Mouse (Mus musculus) stomach, postnatal 0 days (tissue): ENCODE data around the gene Ubald2. TPM values are rescaled to one million over a fixed set of nuclear protein-coding genes. Genes with fewer than 3 reads are reported as not detected.
"Not testable (repeated sequence)": the region's sequence is repeated elsewhere in the genome, so short reads cannot be mapped to it uniquely, and the experiment has no call there.

Experiments used
- ATAC-seq: fragments of 200-750 bp; cut with Nextera tagmentation; 2 replicates; pipeline ENCODE4 v1.8.0; 2017; ENCODE audit not compliant: low FRiP score, low TSS enrichment
- DNase-seq: peaks from one replicate; pipeline ENCODE4 v3.0.0-alpha.2; 2016; ENCODE audit warnings: low spot score
- H3K27ac ChIP-seq: fragments of 300-500 bp; sonication (generic); replicated peaks from 2 replicates; pipeline ENCODE4 v1.5.1; 2014; ENCODE audit warnings: mild to moderate bottlenecking, control low read depth
- H3K27me3 ChIP-seq: fragments of 300-500 bp; sonication (generic); 2 replicates; pipeline ENCODE4 v1.6.1; 2014; ENCODE audit warnings: low read length; ENCODE audit not compliant: control insufficient read depth, insufficient read depth
- H3K36me3 ChIP-seq: fragments of 300-500 bp; sonication (generic); 2 replicates; pipeline ENCODE4 v1.6.1; 2014; ENCODE audit warnings: low read length, mixed read lengths; ENCODE audit not compliant: control insufficient read depth, insufficient read depth
- H3K4me1 ChIP-seq: fragments of 300-500 bp; sonication (generic); replicated peaks from 2 replicates; pipeline ENCODE4 v1.6.1; 2014; ENCODE audit warnings: antibody characterized with exemption; ENCODE audit not compliant: control insufficient read depth, insufficient read depth
- H3K4me2 ChIP-seq: fragments of 300-500 bp; sonication (generic); replicated peaks from 2 replicates; pipeline ENCODE4 v1.6.1; 2014; ENCODE audit warnings: low read depth, mild to moderate bottlenecking, control low read depth, moderate library complexity
- H3K4me3 ChIP-seq: fragments of 300-500 bp; sonication (generic); 2 replicates; pipeline ENCODE4 v1.5.1; 2014; ENCODE audit warnings: low read depth, low read length, control low read depth
- H3K9ac ChIP-seq: fragments of 300-500 bp; sonication (generic); 2 replicates; pipeline ENCODE4 v1.6.1; 2014; ENCODE audit warnings: mild to moderate bottlenecking, low read length, control low read depth, mixed read lengths
- H3K9me3 ChIP-seq: fragments of 300-500 bp; sonication (generic); 2 replicates; pipeline ENCODE4 v1.6.1; 2016; ENCODE audit warnings: low read length; ENCODE audit not compliant: control insufficient read depth
- CTCF ChIP-seq: IDR thresholded peaks from 2 replicates; pipeline ENCODE4 v1.5.1; 2016; ENCODE audit warnings: antibody characterized with exemption, low read depth, mild to moderate bottlenecking, moderate library complexity
- EP300 ChIP-seq: optimal IDR thresholded peaks from 2 replicates; pipeline ENCODE3; 2016; ENCODE audit warnings: antibody characterized with exemption
- WGBS: fragments of 180-500 bp; shearing (Covaris S2); extraction: QIAGEN DNeasy Blood & Tissue Kit; methylation state at CpG from one replicate; pipeline ENCODE4 v1.1.7; 2014; 5-methylcytosine and 5-hydroxymethylcytosine counted together
- polyA plus RNA-seq: library from polyadenylated mRNA; unstranded; fragments of >200 nt; fragmentation: Nextera tagmentation; extraction: Ambion mirVana; gene quantifications from 2 replicates; pipeline ENCODE4 v1.2.1, GENCODE M21; 2015

Gene Ubald2
- polyA plus RNA-seq, 1 experiment from 2014 or later, result 35.7 TPM

DNA sequence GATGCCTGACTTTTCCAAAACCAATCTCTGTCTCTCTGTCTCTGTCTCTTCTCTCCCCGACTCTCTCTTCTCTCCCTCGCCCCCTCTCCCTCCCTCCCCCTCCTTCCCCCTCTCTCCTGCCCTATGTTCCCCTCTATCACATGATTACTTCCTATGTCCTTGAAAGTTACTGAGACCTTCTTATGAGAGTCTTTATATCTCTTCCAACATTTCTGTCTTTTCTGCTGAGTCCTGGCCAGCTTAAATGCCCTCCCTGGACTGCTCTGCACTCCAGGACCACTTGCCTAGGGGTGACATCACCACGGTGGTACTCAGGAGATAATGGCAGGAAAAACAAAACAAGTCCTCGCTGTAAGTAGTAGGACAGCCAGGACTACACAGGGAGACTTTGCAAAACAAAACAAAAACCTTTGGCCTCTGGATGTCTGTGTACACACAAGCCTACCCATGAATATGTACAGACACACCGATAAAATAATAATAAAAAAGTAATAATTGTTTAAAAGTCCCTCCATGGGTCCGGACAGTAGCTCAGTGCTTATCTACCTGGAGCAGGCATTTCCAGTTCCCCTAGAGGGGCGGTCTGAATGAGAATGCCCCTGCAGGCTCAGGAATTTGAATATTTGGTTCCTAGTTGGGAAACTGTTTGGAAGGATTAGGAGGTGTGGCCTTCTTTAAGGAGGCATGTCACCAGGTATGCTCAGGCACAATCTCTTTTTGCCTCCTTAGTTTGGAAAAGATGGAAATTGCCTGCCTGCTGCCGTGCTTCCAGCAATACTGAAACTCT lies 9.1 kb upstream of the Ubald2 start:
- no peak overlapping the region for H3K27ac ChIP-seq
- no peak overlapping the region for H3K4me2 ChIP-seq
- TF ChIP-seq CTCF, result no peak
- no peak for TF ChIP-seq EP300
- no peaks in the 10 kb centered on the region for H3K27me3 ChIP-seq
- DNase-seq (no peak), ATAC-seq (no peak)
- H3K4me1 ChIP-seq, result no peaks in the 10 kb centered on the region
- H3K4me3 ChIP-seq, result no peak overlapping the region
- WGBS, result 51% methylated on average over 8 of the region's 8 CpGs
- no peak overlapping the region for H3K9ac ChIP-seq
- H3K9me3 ChIP-seq, result no peaks in the 10 kb centered on the region
- no peaks in the 10 kb centered on the region for H3K36me3 ChIP-seq

DNA sequence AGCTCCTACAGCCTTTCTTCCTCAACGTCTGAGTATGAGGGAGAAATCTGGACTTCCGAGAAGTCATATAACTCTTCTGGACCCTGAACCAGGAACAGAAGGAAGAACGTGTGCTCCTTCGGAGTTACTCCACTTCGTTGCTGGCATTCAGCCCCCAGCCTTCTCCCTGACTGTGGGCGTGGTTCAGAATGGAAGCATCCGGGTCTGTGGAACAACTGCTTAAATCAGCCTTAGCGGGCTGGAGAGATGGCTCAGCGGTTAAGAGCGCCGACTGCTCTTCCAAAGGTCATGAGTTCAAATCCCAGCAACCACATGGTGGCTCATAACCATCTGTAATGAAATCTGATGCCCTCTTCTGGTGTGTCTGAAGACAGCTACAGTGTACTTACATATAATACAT lies 7.6 kb upstream of the Ubald2 start:
- H3K4me2 ChIP-seq, H3K4me3 ChIP-seq, H3K4me1 ChIP-seq, ATAC-seq, H3K9ac ChIP-seq, DNase-seq, H3K36me3 ChIP-seq, H3K27ac ChIP-seq, H3K9me3 ChIP-seq, H3K27me3 ChIP-seq: not testable (repeated sequence)
- WGBS, result 75% methylated on average over 11 of the region's 11 CpGs

GRCm38 (mm10) chr11:116426852-116427575 lies 6.9 kb upstream of the Ubald2 start:
- TF ChIP-seq CTCF (no peak), EP300 (no peak)
- H3K27ac ChIP-seq, result no peak overlapping the region

GRCm38 (mm10) chr11:116428872-116429859 lies 4.7 kb upstream of the Ubald2 start:
- 33% methylated on average over 13 of the region's 13 CpGs for WGBS

More at GRCm38 (mm10) chr11:116426852-116427575, 6.9 kb upstream of the Ubald2 start:
- Histone ChIP-seq H3K4me3 (no peak overlapping the region), H3K9ac (no peak overlapping the region), H3K9me3 (no peaks in the 10 kb centered on the region), H3K27me3 (no peaks in the 10 kb centered on the region), H3K36me3 (no peaks in the 10 kb centered on the region), H3K4me1 (no peaks in the 10 kb centered on the region), H3K4me2 (no peak overlapping the region)
- DNase-seq (no peak), ATAC-seq (no peak)
- 71% methylated on average over 6 of the region's 6 CpGs for WGBS

DNA sequence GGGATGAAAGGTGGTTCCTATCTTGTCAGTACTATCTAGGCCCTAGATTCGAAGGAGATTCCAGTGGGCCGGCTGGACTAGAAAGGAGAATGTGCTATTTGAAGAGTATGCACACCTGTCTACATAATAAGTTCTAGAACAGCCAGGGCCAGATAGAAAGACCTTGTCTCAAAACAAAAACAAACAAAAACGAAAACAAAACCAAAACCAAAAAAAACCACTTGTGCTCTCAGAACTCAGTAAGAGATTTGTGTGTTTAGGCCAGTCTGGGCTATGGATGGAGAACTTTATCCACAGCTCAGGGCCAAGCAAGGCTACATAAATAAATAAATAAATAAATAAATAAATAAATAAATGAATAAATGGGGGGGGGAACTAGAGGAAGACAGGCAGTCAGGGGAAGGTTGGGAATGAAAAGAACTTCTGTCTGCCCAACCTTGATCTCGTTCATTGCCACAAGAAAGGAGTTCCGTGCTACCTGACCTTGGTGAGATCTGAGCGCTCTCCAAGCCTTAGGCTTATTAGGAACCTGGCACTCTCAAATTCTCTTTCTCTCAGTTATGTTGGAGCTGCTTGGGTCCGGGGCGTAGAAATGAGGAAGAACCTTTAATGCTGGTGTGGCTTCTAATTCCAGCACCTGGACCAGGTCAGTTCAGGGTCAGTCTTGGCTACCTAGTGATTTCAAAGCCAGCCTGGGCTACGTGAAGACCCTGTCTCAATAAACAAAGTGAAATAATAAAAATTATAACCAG lies 3.9 kb upstream of the Ubald2 start:
- no peak overlapping the region for H3K9ac ChIP-seq

More at GRCm38 (mm10) chr11:116428872-116429859, 4.7 kb upstream of the Ubald2 start:
- H3K4me1 ChIP-seq, result no peaks in the 10 kb centered on the region
- TF ChIP-seq EP300 (no peak), CTCF (no peak)
- DNase-seq (peak; percentile 86), ATAC-seq (peak; percentile 75)
- H3K36me3 ChIP-seq, result no peaks in the 10 kb centered on the region
- H3K9ac ChIP-seq, result peak overlapping the region; percentile 13; the same call in 1 of the 2 replicates
- H3K27me3 ChIP-seq, result no peaks in the 10 kb centered on the region
- 0 out of 2 replicates have a peak overlapping the region, but pooled peaks have one; percentile 3 for H3K4me2 ChIP-seq
- no peak overlapping the region for H3K4me3 ChIP-seq
- H3K9me3 ChIP-seq, result no peaks in the 10 kb centered on the region
- H3K27ac ChIP-seq, result peak overlapping the region; percentile 89

More for the DNA sequence above, 3.9 kb upstream of the Ubald2 start:
- Histone ChIP-seq H3K4me2 (no peak overlapping the region), H3K36me3 (no peaks in the 10 kb centered on the region), H3K4me3 (no peak overlapping the region), H3K27ac (peak overlapping the region; percentile 89), H3K9me3 (no peaks in the 10 kb centered on the region), H3K27me3 (no peaks in the 10 kb centered on the region), H3K4me1 (no peaks in the 10 kb centered on the region)
- TF ChIP-seq EP300, result no peak
- no peak for TF ChIP-seq CTCF
- WGBS, result 67% methylated on average over 9 of the region's 9 CpGs
- ATAC-seq (no peak), DNase-seq (no peak)
